Mouse (Mus musculus) heart, adult 2 months (tissue): Measurements from ENCODE around the gene Esd.

ENCODE experiments used
- CTCF ChIP-seq: fragments of 200-600 bp; IDR thresholded peaks from 2 replicates; pipeline ENCODE4 v1.8.1; 2022; ENCODE audit warnings: antibody characterized with exemption, mild to moderate bottlenecking, moderate library complexity
- POLR2A ChIP-seq: fragments of 200-500 bp; IDR thresholded peaks from 2 replicates; pipeline ENCODE4 v1.6.1; 2011; ENCODE audit warnings: mild to moderate bottlenecking, low read depth, low read length, control low read depth; ENCODE audit not compliant: insufficient read depth

DNA sequence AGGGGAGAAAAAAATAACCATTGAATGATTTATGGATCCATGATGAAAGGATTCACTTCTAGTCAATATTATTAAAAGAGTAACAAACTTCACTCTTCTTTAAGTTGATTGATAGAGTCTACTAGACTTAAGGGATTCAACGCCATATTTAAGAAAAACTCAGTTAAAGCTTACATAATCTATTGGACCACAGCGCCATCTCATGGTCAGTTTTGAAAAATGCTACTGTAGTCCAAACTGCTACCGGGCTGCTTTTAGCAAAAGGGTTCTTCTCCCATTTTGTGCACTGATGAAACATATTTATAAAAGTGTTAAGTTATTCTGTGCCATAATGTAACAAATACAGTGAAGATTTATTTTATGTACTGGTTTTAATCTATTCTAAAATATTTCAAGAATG is 23.0 kb upstream of the Esd start:
- TF ChIP-seq POLR2A (no peak), CTCF (peak; percentile 83)
